Mouse (Mus musculus): ENCODE measurements at regions not wholly inside any gene's neighbourhood (a gene's known extent, or its start where the extent isn't known, plus 50 kb on each side); places are given as distances from the start of the nearest gene placed in this dataset.

GRCm38 (mm10) chr3:8440701-8441365 is 1169.1 kb downstream of the Zfp704 start:
- peak; percentile 5 for DNase-seq (ENCODE audit: low read depth, low spot score)
